12 mouse cellular contexts compared by ENCODE assay signal in genomic region chr19:55194520-55195170, GRCm38 (mm10). TPM values are rescaled to one million over a fixed set of nuclear protein-coding genes. Genes with fewer than 3 reads are reported as not detected.
DNase-seq lines count a peak whose midpoint lies in the region; ATAC-seq lines count a peak whose summit lies in the region.
"Had no signal": no experiment of that assay in that cellular context is flagged by ENCODE, and none has a peak within 500 bp of the region (broad histone marks: within the 10 kb centered on the region; RNA-seq: fewer than 3 reads in every experiment).

No protein-coding gene starts in this region.

- H3K27me3 ChIP-seq in liver, embryonic 13.5 days: no peaks in the 10 kb centered on the region; the same call in 1 of the 2 replicates
- H3K27me3 ChIP-seq in stomach, embryonic 15.5 days (replicated peaks): 0 out of 2 replicates have a peak, but pooled peaks cover 2% of the 10 kb centered on the region

- H3K4me3 ChIP-seq in liver, embryonic 13.5 days (replicated peaks): no peak overlapping the region
- H3K4me3 ChIP-seq in stomach, embryonic 15.5 days (replicated peaks): no peak overlapping the region

- no peaks in the 10 kb centered on the region for H3K36me3 ChIP-seq in liver, embryonic 13.5 days
- H3K36me3 ChIP-seq in stomach, embryonic 15.5 days: no peaks in the 10 kb centered on the region

- H3K4me2 ChIP-seq in liver, embryonic 13.5 days: no peak overlapping the region
- H3K4me2 ChIP-seq in stomach, embryonic 15.5 days: no peak overlapping the region

- 71% methylated on average over 7 of the region's 7 CpGs for WGBS in liver, embryonic 13.5 days (ENCODE audit: insufficient replicate concordance)
- WGBS in stomach, embryonic 15.5 days: 36% methylated on average over 7 of the region's 7 CpGs

- DNase-seq in gastrocnemius, adult 18-20 months (ENCODE audit: low spot score): peak; percentile 24
- no peak for DNase-seq in gastrocnemius, postnatal 10 days
- no peak for DNase-seq in liver, embryonic 13.5 days
- no peak for DNase-seq in liver
- DNase-seq in heart, postnatal 36 days: peak; percentile 32 to 46
- DNase-seq in cerebellum, adult 9-11 months: no peak
- DNase-seq in layer of hippocampus, adult 8-10 months (ENCODE audit: low spot score in 2 of 2): no peak
- DNase-seq: cerebellum, adult 11 months had no signal

- no peaks in the 10 kb centered on the region for H3K9me3 ChIP-seq in liver, embryonic 13.5 days (replicated peaks)
- no peaks in the 10 kb centered on the region for H3K9me3 ChIP-seq in stomach, embryonic 15.5 days

- H3K27ac ChIP-seq in liver, embryonic 13.5 days: peak overlapping the region; percentile 15; the same call in 1 of the 2 replicates
- H3K27ac ChIP-seq in stomach, embryonic 15.5 days: peak overlapping the region; percentile 69

- intact Hi-C loops in heart, postnatal 36 days (cut with DNase I): loop anchor here (2.0 kb wide), 1 partner anchor 96 kb away; no protein-coding TSS in a partner anchor

- ATAC-seq in liver, embryonic 13.5 days (ENCODE audit: low read depth): no peak
- ATAC-seq in stomach, embryonic 15.5 days (ENCODE audit: insufficient read depth, low FRiP score, low read depth): peak; percentile 67

- H3K9ac ChIP-seq in liver, embryonic 13.5 days: no peak overlapping the region
- H3K9ac ChIP-seq in stomach, embryonic 15.5 days: no peak overlapping the region

- peaks cover 14% of the 10 kb centered on the region for H3K4me1 ChIP-seq in liver, embryonic 13.5 days (replicated peaks)
- H3K4me1 ChIP-seq in stomach, embryonic 15.5 days: peaks cover 12% of the 10 kb centered on the region

RNA-seq across cellular contexts. Expression of gene Tectb, which starts 14.1 kb away (rescaled TPM):
- not detected for total RNA-seq in gastrocnemius, adult 18-20 months (2021)
- 1 to 10 TPM in 1 of 2 experiments, under 1 TPM in 1; 0.79 to 1.3 TPM for total RNA-seq in gastrocnemius, postnatal 10 days (2021)
- polyA plus RNA-seq in liver, embryonic 13.5 days (2015; fragmentation: Nextera tagmentation; extraction: Ambion mirVana): not detected in 2 replicates
- under 1 TPM; 0.19 to 0.33 TPM for total RNA-seq in heart, postnatal 36 days (2021)
- polyA plus RNA-seq in stomach, embryonic 15.5 days (2015; fragmentation: Nextera tagmentation; extraction: Ambion mirVana): not detected in 2 replicates
- under 1 TPM in 1 of 4 experiments, not detected in 3; 0.16 TPM for total RNA-seq in layer of hippocampus, adult 8-10 months (2022)
- total RNA-seq: granulocyte monocyte progenitor cell, adult 5-6 weeks; megakaryocyte, adult 5-6 weeks had no signal
- polyA plus RNA-seq: neural tube, embryonic 14.5 days had no signal

RNA-seq across cellular contexts. Expression of gene Gucy2g, which starts 46.4 kb away (rescaled TPM):
- under 1 TPM; 0.16 to 0.21 TPM for total RNA-seq in gastrocnemius, adult 18-20 months (2021)
- total RNA-seq in gastrocnemius, postnatal 10 days (2021): under 1 TPM; 0.11 to 0.16 TPM
- polyA plus RNA-seq in liver, embryonic 13.5 days (2015; fragmentation: Nextera tagmentation; extraction: Ambion mirVana): not detected in 2 replicates
- under 1 TPM in 1 of 2 experiments, not detected in 1; 0.08 TPM for total RNA-seq in heart, postnatal 36 days (2021)
- 0.05 and 0.08 TPM in 2 replicates for polyA plus RNA-seq in stomach, embryonic 15.5 days (2015; fragmentation: Nextera tagmentation; extraction: Ambion mirVana)
- total RNA-seq in layer of hippocampus, adult 8-10 months (2022): 1 to 10 TPM; 1.2 to 1.4 (median 1.3) TPM
- total RNA-seq: granulocyte monocyte progenitor cell, adult 5-6 weeks; megakaryocyte, adult 5-6 weeks had no signal

RNA-seq across cellular contexts. Expression of gene Acsl5, which starts 57.1 kb away (rescaled TPM):
- 1 to 10 TPM; 2.7 to 5.1 TPM for total RNA-seq in gastrocnemius, adult 18-20 months (2021)
- total RNA-seq in gastrocnemius, postnatal 10 days (2021): 10 to 100 TPM in 1 of 2 experiments, 1 to 10 TPM in 1; 6.2 to 12.6 TPM
- polyA plus RNA-seq in liver, embryonic 13.5 days (2015; fragmentation: Nextera tagmentation; extraction: Ambion mirVana): 116 and 134 TPM in 2 replicates
- total RNA-seq in heart, postnatal 36 days (2021): 10 to 100 TPM; 11.8 to 12.0 TPM
- polyA plus RNA-seq in stomach, embryonic 15.5 days (2015; fragmentation: Nextera tagmentation; extraction: Ambion mirVana): 115 and 116 TPM in 2 replicates
- total RNA-seq in layer of hippocampus, adult 8-10 months (2022): 10 to 100 TPM; 38.6 to 47.6 (median 42.6) TPM

Comparison
In these comparisons a context has a peak if more than half of its experiments do, and no peak if none do; other contexts are left out.
1. DNase-seq: peak in gastrocnemius, adult 18-20 months (single experiment) and heart, postnatal 36 days (2 of 2); none in gastrocnemius, postnatal 10 days (single experiment), liver, embryonic 13.5 days (single experiment), liver (single experiment), cerebellum, adult 9-11 months (single experiment) and layer of hippocampus, adult 8-10 months (0 of 2).